Mouse (Mus musculus) lung, postnatal 10 days (tissue): ENCODE measurements around the gene Frmd7.

Experiments used
- DNase-seq: peaks from one replicate; pipeline ENCODE4 v3.0.0; 2021

Gene Frmd7

DNA sequence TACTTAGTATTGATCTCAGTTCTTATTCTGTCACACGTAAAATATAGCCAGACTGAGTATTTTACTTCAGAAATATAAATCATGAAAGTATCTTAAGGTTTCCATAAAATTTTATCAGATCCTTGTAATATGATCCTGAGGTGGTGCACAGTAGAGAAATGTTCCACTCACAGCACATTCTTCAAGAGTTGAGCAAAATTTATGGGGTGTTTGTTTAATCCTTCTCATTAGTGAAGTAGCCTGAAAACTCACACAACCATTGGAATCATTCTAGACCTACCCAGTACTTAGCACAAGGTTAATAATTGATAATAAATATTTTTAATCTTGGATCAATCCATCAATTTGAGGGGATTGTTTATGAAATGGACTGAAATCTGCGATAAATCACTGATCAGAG, 78.7 kb downstream of the Frmd7 start:
- DNase-seq = no peak

DNA sequence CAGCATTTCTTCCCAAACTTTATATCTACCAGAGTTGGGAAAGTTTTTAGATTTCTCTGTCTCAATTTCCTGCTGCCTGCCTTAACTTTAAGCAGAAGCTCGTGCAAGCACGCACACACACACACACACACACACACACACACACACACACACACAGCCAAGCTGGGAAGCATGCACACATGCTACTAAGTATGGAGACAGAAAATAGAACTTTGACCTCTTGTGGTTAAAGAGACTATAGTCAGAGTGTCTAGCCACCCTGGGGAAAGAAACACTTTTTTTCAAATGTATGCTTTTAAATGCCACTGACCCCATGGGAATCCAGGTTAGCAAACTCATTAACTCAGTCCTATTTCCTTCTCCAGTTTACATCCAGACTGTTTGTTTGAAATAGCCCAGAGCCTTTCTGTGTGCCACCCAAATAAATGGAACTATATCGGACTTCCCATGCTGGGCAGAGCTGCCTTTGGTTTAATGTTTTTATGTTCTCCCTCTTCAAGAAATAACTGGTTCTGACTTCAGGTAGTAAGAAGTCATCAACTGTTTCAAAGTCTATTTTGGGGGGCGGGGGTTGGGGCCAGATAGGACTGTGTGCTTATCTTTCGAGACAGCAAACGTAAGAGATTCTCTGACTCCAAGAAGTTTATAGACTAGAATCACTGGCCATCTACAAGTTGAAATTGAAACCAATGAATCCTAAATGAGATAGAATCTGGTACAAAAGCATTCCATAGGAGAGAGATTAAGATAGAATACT, 91.9 kb downstream of the Frmd7 start:
- DNase-seq = no peak
